Comparison of ENCODE assay signal across 27 mouse cellular contexts in genomic region chr4:148783760-148784159, GRCm38 (mm10). TPM values are rescaled to one million over a fixed set of nuclear protein-coding genes. Genes with fewer than 3 reads are reported as not detected.
DNase-seq lines count a peak whose midpoint lies in the region; ATAC-seq and TF ChIP-seq lines count a peak whose summit lies in the region.
"Had no signal": no experiment of that assay in that cellular context is flagged by ENCODE, and none has a peak within 500 bp of the region (broad histone marks: within the 10 kb centered on the region; RNA-seq: fewer than 3 reads in every experiment).

No protein-coding gene starts in this region.

- no peaks in the 10 kb centered on the region for H3K27me3 ChIP-seq in heart, adult 2 months (ENCODE audit: control insufficient read depth, insufficient read depth, low read length)
- H3K27me3 ChIP-seq in heart, embryonic 10.5 days (ENCODE audit: insufficient read depth, poor library complexity, severe bottlenecking), result peaks cover 18% of the 10 kb centered on the region
- no peaks in the 10 kb centered on the region for H3K27me3 ChIP-seq in heart, embryonic 15.5 days
- peaks cover 15% of the 10 kb centered on the region for H3K27me3 ChIP-seq in hindbrain, embryonic 14.5 days (ENCODE audit: control insufficient read depth, insufficient read depth, low read length)

- ATAC-seq in heart, embryonic 15.5 days (replicated peaks; ENCODE audit: insufficient number of reproducible peaks, insufficient read depth, low FRiP score, low read depth), result peak; percentile 64
- no peak for ATAC-seq in hindbrain, embryonic 14.5 days (ENCODE audit: low FRiP score)
- ATAC-seq: forebrain, postnatal 0 days; intestine, embryonic 16.5 days; midbrain, embryonic 16.5 days had no signal

- peak; percentile 34 to 73 for DNase-seq in heart, adult 2 months
- DNase-seq in heart, embryonic 10.5 days (ENCODE audit: low spot score), result peak; percentile 89
- peak; percentile 16 to 45 for DNase-seq in heart, postnatal 36 days
- DNase-seq in kidney, adult 11 months, result no peak
- no peak for DNase-seq in MN1 (ENCODE audit: low spot score)
- DNase-seq in hindbrain, embryonic 14.5 days (ENCODE audit: low spot score), result no peak
- DNase-seq: adrenal gland, postnatal 25 days; cerebellum, adult 18-20 months; cerebellum, postnatal 10 days; forebrain, postnatal 0 days; gastrocnemius, postnatal 14 days; kidney, adult 9 months; kidney, postnatal 14 days; layer of hippocampus, adult 9-11 months; lung, postnatal 36 days; right cerebral cortex, postnatal 25 days; thymus, adult 2 months; thymus, postnatal 4 days had no signal

- no peak overlapping the region for H3K4me3 ChIP-seq in heart, adult 2 months
- H3K4me3 ChIP-seq in heart, embryonic 10.5 days, result peak overlapping the region; percentile 3; the same call in 1 of the 2 replicates
- no peak overlapping the region for H3K4me3 ChIP-seq in heart, embryonic 15.5 days
- H3K4me3 ChIP-seq in hindbrain, embryonic 14.5 days (replicated peaks; ENCODE audit: low read length), result no peak overlapping the region
- H3K4me3 ChIP-seq: embryonic facial prominence, embryonic 13.5 days; hindbrain, embryonic 12.5 days; limb, embryonic 12.5 days; liver, embryonic 15.5 days; lung, embryonic 15.5 days had no signal

- H3K4me2 ChIP-seq in heart, embryonic 15.5 days, result no peak overlapping the region
- H3K4me2 ChIP-seq in hindbrain, embryonic 14.5 days (replicated peaks), result no peak overlapping the region
- H3K4me2 ChIP-seq: embryonic facial prominence, embryonic 13.5 days; hindbrain, embryonic 12.5 days; limb, embryonic 12.5 days; liver, embryonic 15.5 days; lung, embryonic 15.5 days; midbrain, embryonic 11.5 days had no signal

- TF ChIP-seq CTCF in heart, adult 2 months (IDR thresholded peaks at IDR 0.05), result no peak

- no peaks in the 10 kb centered on the region for H3K36me3 ChIP-seq in heart, adult 2 months (ENCODE audit: control insufficient read depth, insufficient read depth, low read length)
- H3K36me3 ChIP-seq in heart, embryonic 10.5 days, result no peaks in the 10 kb centered on the region
- H3K36me3 ChIP-seq in heart, embryonic 15.5 days, result no peaks in the 10 kb centered on the region
- H3K36me3 ChIP-seq in hindbrain, embryonic 14.5 days (replicated peaks; ENCODE audit: control insufficient read depth, insufficient read depth), result no peaks in the 10 kb centered on the region
- H3K36me3 ChIP-seq: embryonic facial prominence, embryonic 13.5 days; hindbrain, embryonic 12.5 days; limb, embryonic 12.5 days; liver, embryonic 15.5 days; lung, embryonic 15.5 days had no signal

- peak; percentile 91; the same call in 1 of the 2 replicates for TF ChIP-seq EP300 in heart, adult 2 months (IDR thresholded peaks at IDR 0.05; ENCODE audit: insufficient read depth, low read depth, low read length)

- H3K9me3 ChIP-seq in heart, embryonic 10.5 days, result no peaks in the 10 kb centered on the region
- no peaks in the 10 kb centered on the region for H3K9me3 ChIP-seq in heart, embryonic 15.5 days (replicated peaks)
- H3K9me3 ChIP-seq in hindbrain, embryonic 14.5 days (ENCODE audit: control insufficient read depth, low read length), result no peaks in the 10 kb centered on the region
- H3K9me3 ChIP-seq: embryonic facial prominence, embryonic 13.5 days; hindbrain, embryonic 12.5 days; limb, embryonic 12.5 days; liver, embryonic 15.5 days; lung, embryonic 15.5 days had no signal

- peak overlapping the region; percentile 66 for H3K27ac ChIP-seq in heart, adult 2 months
- H3K27ac ChIP-seq in heart, embryonic 10.5 days, result peak overlapping the region; percentile 84
- H3K27ac ChIP-seq in heart, embryonic 15.5 days, result peak overlapping the region; percentile 90
- H3K27ac ChIP-seq in hindbrain, embryonic 14.5 days, result no peak overlapping the region
- H3K27ac ChIP-seq: embryonic facial prominence, embryonic 13.5 days; hindbrain, embryonic 12.5 days; limb, embryonic 12.5 days; liver, embryonic 15.5 days; lung, embryonic 15.5 days had no signal

- H3K9ac ChIP-seq in heart, adult 2 months (ENCODE audit: low read depth, low read length), result no peak overlapping the region
- no peak overlapping the region for H3K9ac ChIP-seq in heart, embryonic 15.5 days
- H3K9ac ChIP-seq in hindbrain, embryonic 14.5 days, result no peak overlapping the region
- H3K9ac ChIP-seq: embryonic facial prominence, embryonic 13.5 days; forebrain, postnatal 0 days; hindbrain, embryonic 12.5 days; limb, embryonic 12.5 days; liver, embryonic 15.5 days; lung, embryonic 15.5 days had no signal

- intact Hi-C loops in heart, adult 2 months (cut with DNase I), result loop anchor here (2.0 kb wide), 1 partner anchor 37 kb away; no protein-coding TSS in a partner anchor
- intact Hi-C loops in heart, postnatal 36 days (cut with DNase I), result no loop called here

- no peaks in the 10 kb centered on the region for H3K4me1 ChIP-seq in heart, adult 2 months (ENCODE audit: control insufficient read depth, insufficient read depth, low read length)
- H3K4me1 ChIP-seq in heart, embryonic 10.5 days, result peaks cover 90% of the 10 kb centered on the region
- peaks cover 45% of the 10 kb centered on the region for H3K4me1 ChIP-seq in heart, embryonic 15.5 days (replicated peaks)
- no peaks in the 10 kb centered on the region for H3K4me1 ChIP-seq in hindbrain, embryonic 14.5 days (replicated peaks; ENCODE audit: control insufficient read depth, insufficient read depth, low read length)
- H3K4me1 ChIP-seq: liver, embryonic 15.5 days; lung, embryonic 15.5 days had no signal

- 44% methylated on average over 6 of the region's 6 CpGs for WGBS in heart, adult 2 months
- 23% methylated on average over 6 of the region's 6 CpGs for WGBS in heart, embryonic 10.5 days
- 35% methylated on average over 6 of the region's 6 CpGs for WGBS in heart, embryonic 15.5 days
- WGBS in hindbrain, embryonic 14.5 days, result 84% methylated on average over 6 of the region's 6 CpGs

- TF ChIP-seq POLR2A in heart, adult 2 months (IDR thresholded peaks at IDR 0.05; ENCODE audit: insufficient read depth, low read depth, low read length), result no peak

- no peaks in the 10 kb centered on the region for H3K79me2 ChIP-seq in heart, adult 2 months (replicated peaks; ENCODE audit: control insufficient read depth, insufficient read depth, low read length)

RNA-seq across cellular contexts. Expression of gene Casz1, which starts 20.5 kb away (rescaled TPM):
- 10 to 100 TPM; 42.5 to 47.0 TPM for total RNA-seq in heart, adult 2 months (2021)
- 21.2 and 22.4 TPM in 2 replicates for polyA plus RNA-seq in heart, adult 2 months (2012; rRNA removed)
- 15.9 and 26.3 TPM in 2 replicates for polyA plus RNA-seq in heart, embryonic 10.5 days (2016; fragmentation: Nextera tagmentation; extraction: Ambion mirVana)
- 20.7 and 22.6 TPM in 2 replicates for polyA plus RNA-seq in heart, embryonic 15.5 days (2015; fragmentation: Nextera tagmentation; extraction: Ambion mirVana)
- total RNA-seq in heart, postnatal 36 days (2021), result 10 to 100 TPM; 38.7 to 45.3 TPM
- 6.6 and 7.1 TPM in 2 replicates for polyA plus RNA-seq in hindbrain, embryonic 14.5 days (2014; fragmentation: Nextera tagmentation; extraction: Ambion mirVana)

Comparison
In these comparisons a context has a peak if more than half of its experiments do, and no peak if none do; other contexts are left out.
1. DNase-seq: peak in heart, adult 2 months (2 of 2), heart, embryonic 10.5 days (single experiment) and heart, postnatal 36 days (2 of 2); none in kidney, adult 11 months (single experiment), MN1 (single experiment) and hindbrain, embryonic 14.5 days (single experiment).